Mouse (Mus musculus) neural tube, embryonic 12.5 days (tissue): ENCODE results near the gene Srpk2. TPM values are rescaled to one million over a fixed set of nuclear protein-coding genes. Genes with fewer than 3 reads are reported as not detected.
"Not testable (repeated sequence)": the region's sequence is repeated elsewhere in the genome, so short reads cannot be mapped to it uniquely, and the experiment has no call there.

Experiments used
- ATAC-seq: fragments of 200-750 bp; cut with Nextera tagmentation; 2 replicates; pipeline ENCODE4 v1.8.0; 2017; ENCODE audit warnings: low read depth, mild to moderate bottlenecking, moderate TSS enrichment, moderate library complexity; ENCODE audit not compliant: low FRiP score
- H3K27ac ChIP-seq: fragments of 300-500 bp; sonication (generic); 2 replicates; pipeline ENCODE4 v1.5.1; 2016
- H3K27me3 ChIP-seq: fragments of 300-500 bp; sonication (generic); replicated peaks from 2 replicates; pipeline ENCODE4 v1.6.1; 2016; ENCODE audit warnings: mild to moderate bottlenecking
- H3K36me3 ChIP-seq: fragments of 300-500 bp; sonication (generic); 2 replicates; pipeline ENCODE4 v1.6.1; 2016; ENCODE audit warnings: mild to moderate bottlenecking
- H3K4me1 ChIP-seq: fragments of 300-500 bp; sonication (generic); 2 replicates; pipeline ENCODE4 v1.6.1; 2016
- H3K4me2 ChIP-seq: fragments of 300-500 bp; sonication (generic); replicated peaks from 2 replicates; pipeline ENCODE4 v1.6.1; 2016; ENCODE audit warnings: mild to moderate bottlenecking
- H3K4me3 ChIP-seq: fragments of 300-500 bp; sonication (generic); 2 replicates; pipeline ENCODE4 v1.5.1; 2016
- H3K9ac ChIP-seq: fragments of 300-500 bp; sonication (generic); 2 replicates; pipeline ENCODE4 v1.6.1; 2016; ENCODE audit warnings: mild to moderate bottlenecking
- H3K9me3 ChIP-seq: fragments of 300-500 bp; sonication (generic); 2 replicates; pipeline ENCODE4 v1.6.1; 2016; ENCODE audit warnings: mild to moderate bottlenecking
- WGBS: fragments of 180-500 bp; shearing (Covaris S2); methylation state at CpG from one replicate; pipeline ENCODE4 v1.1.7; 2016; 5-methylcytosine and 5-hydroxymethylcytosine counted together
- polyA plus RNA-seq: library from polyadenylated mRNA; unstranded; fragments of >200 nt; fragmentation: Nextera tagmentation; extraction: Ambion mirVana; gene quantifications from 2 replicates; pipeline ENCODE4 v1.2.1, GENCODE M21; 2016

The Srpk2 gene
- polyA plus RNA-seq, 1 experiment from 2014 or later: 75.3 TPM

DNA sequence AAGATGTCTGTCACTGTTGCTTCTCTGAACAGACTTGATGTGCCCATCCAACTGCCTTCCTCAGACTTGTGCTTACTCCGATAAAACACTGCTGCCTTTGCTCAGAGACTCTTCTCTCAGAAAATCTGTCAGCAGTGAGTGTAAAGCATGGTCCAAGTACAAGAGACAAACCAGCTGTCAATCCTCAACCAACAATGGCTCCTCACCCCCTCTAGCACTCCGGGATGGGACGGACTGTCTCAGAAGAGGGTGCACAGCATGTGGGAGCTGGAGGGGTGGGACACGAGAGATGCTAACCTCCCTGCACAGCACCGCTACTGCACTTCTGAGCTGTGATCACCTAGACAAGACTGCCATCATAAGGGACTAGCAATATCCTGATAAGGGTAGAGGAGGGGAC, 26.4 kb downstream of the Srpk2 start:
- 82% methylated on average over 5 of the region's 5 CpGs for WGBS
- H3K4me2 ChIP-seq: no peak overlapping the region
- no peak overlapping the region for H3K9ac ChIP-seq
- H3K4me3 ChIP-seq: no peak overlapping the region
- H3K27me3 ChIP-seq: no peaks in the 10 kb centered on the region
- H3K9me3 ChIP-seq: no peaks in the 10 kb centered on the region
- H3K27ac ChIP-seq: no peak overlapping the region
- H3K36me3 ChIP-seq: no peaks in the 10 kb centered on the region
- no peaks in the 10 kb centered on the region for H3K4me1 ChIP-seq
- ATAC-seq: no peak

DNA sequence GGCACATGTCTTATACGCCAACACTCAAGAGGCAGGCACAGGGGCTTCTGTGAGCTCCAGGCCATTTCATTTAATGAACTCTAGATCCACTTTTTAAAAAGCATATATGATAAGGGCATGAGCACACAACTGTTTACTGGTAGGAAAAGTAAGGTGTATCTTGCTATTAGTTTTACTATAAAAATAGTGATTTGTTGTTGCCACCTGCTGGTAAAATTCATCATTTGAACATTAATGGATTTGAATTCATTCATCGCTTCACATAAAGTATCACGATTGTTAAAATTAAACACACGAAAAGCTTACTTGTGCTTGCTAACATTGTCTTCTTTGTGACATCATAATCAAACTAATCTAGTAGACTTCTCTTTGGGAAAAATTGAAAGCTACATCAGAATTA, 27.8 kb downstream of the Srpk2 start:
- Histone ChIP-seq H3K27ac (no peak overlapping the region), H3K27me3 (no peaks in the 10 kb centered on the region), H3K36me3 (no peaks in the 10 kb centered on the region), H3K4me1 (no peaks in the 10 kb centered on the region), H3K4me2 (no peak overlapping the region), H3K9me3 (no peaks in the 10 kb centered on the region), H3K4me3 (no peak overlapping the region), H3K9ac (no peak overlapping the region)
- no peak for ATAC-seq
- WGBS: 96% methylated on average over 4 of the region's 4 CpGs

DNA sequence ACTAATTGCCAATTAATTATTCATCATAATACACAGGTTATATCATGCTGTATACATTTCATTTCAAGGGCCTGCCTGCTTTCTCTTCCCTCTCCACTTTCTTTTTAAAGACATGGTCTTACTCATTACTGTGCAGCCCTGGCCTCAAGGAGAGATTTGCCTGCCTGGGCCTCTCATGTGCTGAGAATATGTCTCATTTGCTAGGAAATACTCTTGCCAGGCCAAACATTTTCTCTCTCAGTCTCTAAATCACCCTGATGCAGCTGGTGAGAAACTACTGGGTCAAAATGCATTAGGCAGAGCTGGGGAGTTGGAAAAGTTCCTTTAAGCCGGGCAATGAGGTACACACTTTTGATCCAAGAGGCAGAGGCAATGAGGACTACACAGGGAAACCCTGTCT, 29.4 kb downstream of the Srpk2 start:
- Histone ChIP-seq H3K9me3 (no peaks in the 10 kb centered on the region), H3K36me3 (no peaks in the 10 kb centered on the region), H3K9ac (no peak overlapping the region), H3K4me1 (no peaks in the 10 kb centered on the region), H3K4me3 (no peak overlapping the region), H3K4me2 (no peak overlapping the region), H3K27me3 (no peaks in the 10 kb centered on the region), H3K27ac (no peak overlapping the region)
- ATAC-seq: no peak
- WGBS: 83% methylated on average over 1 of the region's 1 CpGs

DNA sequence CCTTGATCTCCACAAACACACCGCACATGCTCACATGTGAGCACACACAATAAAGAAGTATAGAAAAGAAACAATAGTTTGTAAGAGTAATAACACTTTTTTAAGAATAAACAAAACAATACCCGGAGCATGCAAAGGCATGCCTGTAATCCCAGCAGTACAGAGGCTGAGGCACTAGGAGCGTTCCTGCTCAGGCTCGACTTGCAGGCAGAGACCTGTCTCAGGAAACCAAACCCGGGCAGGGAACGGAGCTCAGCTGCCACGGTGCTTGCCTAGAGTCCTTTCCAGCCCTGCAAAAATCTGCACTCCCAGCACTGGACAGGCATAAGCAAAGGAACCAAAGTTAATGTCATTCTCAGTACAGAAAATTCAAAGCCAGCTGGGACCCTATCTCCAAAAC, 32.1 kb downstream of the Srpk2 start:
- ATAC-seq: no peak
- Histone ChIP-seq H3K9me3 (no peaks in the 10 kb centered on the region), H3K4me2 (no peak overlapping the region), H3K4me3 (no peak overlapping the region), H3K27ac (no peak overlapping the region), H3K36me3 (no peaks in the 10 kb centered on the region), H3K4me1 (no peaks in the 10 kb centered on the region), H3K27me3 (no peaks in the 10 kb centered on the region), H3K9ac (no peak overlapping the region)
- WGBS: 86% methylated on average over 7 of the region's 7 CpGs

DNA sequence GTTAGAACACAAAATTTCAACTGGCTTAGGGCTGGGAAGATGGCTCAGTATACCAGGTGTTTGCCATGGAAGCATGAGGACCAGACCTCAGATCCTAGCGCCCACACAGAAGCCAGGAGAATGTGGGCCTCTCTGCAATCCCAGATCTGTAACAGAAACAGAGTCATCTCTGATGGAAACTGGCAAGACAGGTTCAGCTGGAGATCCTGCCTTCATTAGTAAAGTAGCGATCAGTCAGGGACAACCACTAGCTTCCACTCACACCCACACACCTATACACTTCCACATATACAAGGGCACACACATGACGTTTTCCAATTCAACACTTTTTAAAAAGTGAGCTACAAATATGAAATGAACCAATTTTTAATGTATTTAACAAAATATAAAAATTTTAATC, 32.6 kb downstream of the Srpk2 start:
- no peak overlapping the region for H3K27ac ChIP-seq
- ATAC-seq: no peak
- H3K4me2 ChIP-seq: no peak overlapping the region
- no peaks in the 10 kb centered on the region for H3K9me3 ChIP-seq
- H3K27me3 ChIP-seq: no peaks in the 10 kb centered on the region
- no peak overlapping the region for H3K9ac ChIP-seq
- no peak overlapping the region for H3K4me3 ChIP-seq
- H3K36me3 ChIP-seq: no peaks in the 10 kb centered on the region
- H3K4me1 ChIP-seq: no peaks in the 10 kb centered on the region
- WGBS: 90% methylated on average over 3 of the region's 3 CpGs

DNA sequence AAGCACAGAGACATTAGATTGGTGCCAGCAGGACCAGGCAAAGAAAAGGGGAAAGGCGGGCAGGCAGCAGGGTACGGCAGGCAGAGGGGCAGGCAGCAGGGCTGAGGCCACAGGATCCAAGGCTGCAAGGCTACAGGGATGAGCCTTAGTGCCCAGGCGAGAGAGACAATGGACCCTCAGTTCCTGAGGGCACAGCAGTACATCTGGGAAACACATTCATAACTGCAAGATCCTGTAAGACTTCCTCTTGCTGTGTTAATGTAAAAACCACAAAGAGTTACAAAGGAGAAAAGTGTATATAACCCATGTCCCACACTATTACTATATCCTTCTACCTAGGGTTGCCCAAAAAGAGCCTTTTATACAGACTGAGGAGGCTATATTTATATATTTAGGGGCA, 33.9 kb downstream of the Srpk2 start:
- no peaks in the 10 kb centered on the region for H3K27me3 ChIP-seq
- no peak overlapping the region for H3K4me2 ChIP-seq
- H3K27ac ChIP-seq: no peak overlapping the region
- no peaks in the 10 kb centered on the region for H3K4me1 ChIP-seq
- no peak overlapping the region for H3K9ac ChIP-seq
- no peak for ATAC-seq
- H3K4me3 ChIP-seq: no peak overlapping the region
- WGBS: 73% methylated on average over 3 of the region's 3 CpGs
- no peaks in the 10 kb centered on the region for H3K36me3 ChIP-seq
- H3K9me3 ChIP-seq: no peaks in the 10 kb centered on the region

DNA sequence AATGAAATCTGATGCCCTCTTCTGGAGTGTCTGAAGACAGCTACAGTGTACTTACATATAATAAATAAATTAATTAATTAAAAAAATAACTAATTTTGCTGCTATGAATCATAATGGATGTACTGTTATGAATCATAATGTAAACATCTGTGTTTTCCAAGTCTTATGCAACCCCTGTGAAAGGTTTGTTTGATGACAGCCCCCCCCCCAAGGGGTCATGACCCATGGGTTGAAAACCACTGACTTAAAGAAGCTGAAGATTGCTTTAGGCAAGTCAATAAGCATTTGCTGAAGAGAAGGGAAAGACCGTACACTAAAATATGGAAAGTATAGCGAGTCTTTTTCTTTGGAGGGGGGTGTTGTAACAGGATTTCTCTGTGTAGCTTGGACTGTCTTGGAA, 35.2 kb downstream of the Srpk2 start:
- 85% methylated on average over 2 of the region's 2 CpGs for WGBS
- Histone ChIP-seq H3K4me3 (no peak overlapping the region), H3K4me2 (no peak overlapping the region), H3K4me1 (no peaks in the 10 kb centered on the region), H3K27me3 (no peaks in the 10 kb centered on the region), H3K27ac (no peak overlapping the region), H3K9ac (no peak overlapping the region), H3K36me3 (no peaks in the 10 kb centered on the region), H3K9me3 (no peaks in the 10 kb centered on the region)
- no peak for ATAC-seq

DNA sequence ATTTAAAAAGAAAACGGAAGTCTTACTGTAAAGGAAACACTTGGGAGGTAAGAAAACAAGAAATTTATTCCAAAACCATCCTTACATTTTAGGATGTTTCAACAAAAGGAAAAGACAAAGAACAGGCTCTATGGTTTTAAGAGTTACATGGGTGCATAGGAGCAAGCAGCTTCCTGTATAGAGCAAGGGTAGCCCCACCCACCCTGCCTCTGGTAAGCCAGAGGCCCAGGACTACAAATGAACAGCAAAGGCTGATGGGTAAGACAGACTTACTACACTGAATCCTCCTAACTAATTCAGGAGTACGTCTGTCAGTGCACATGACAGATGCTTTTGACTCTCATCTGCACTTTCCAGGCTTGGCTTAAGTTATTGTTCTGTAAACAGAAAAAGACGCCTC, 38.7 kb downstream of the Srpk2 start:
- Histone ChIP-seq H3K27me3 (no peaks in the 10 kb centered on the region), H3K4me1 (no peaks in the 10 kb centered on the region), H3K9ac (no peak overlapping the region), H3K4me2 (no peak overlapping the region), H3K4me3 (no peak overlapping the region), H3K36me3 (no peaks in the 10 kb centered on the region), H3K9me3 (no peaks in the 10 kb centered on the region), H3K27ac (no peak overlapping the region)
- WGBS: 86% methylated on average over 3 of the region's 3 CpGs
- ATAC-seq: no peak

DNA sequence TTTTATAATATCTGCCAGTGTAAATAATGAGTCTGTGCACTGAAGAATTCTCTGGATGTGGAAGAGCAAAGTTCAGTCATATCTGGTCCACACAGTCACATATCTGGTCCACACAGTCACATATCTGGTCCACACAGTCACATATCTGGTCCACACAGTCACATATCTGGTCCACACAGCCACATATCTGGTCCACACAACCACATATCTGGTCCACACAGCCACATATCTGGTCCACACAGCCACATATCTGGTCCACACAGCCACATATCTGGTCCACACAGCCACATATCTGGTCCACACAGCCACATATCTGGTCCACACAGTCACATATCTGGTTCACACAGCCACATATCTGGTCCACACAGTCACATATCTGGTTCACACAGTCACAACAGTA, 45.2 kb downstream of the Srpk2 start:
- not testable (repeated sequence) for H3K27me3 ChIP-seq, H3K27ac ChIP-seq, H3K9me3 ChIP-seq, H3K36me3 ChIP-seq, H3K4me3 ChIP-seq, H3K4me1 ChIP-seq, H3K9ac ChIP-seq, H3K4me2 ChIP-seq, ATAC-seq

DNA sequence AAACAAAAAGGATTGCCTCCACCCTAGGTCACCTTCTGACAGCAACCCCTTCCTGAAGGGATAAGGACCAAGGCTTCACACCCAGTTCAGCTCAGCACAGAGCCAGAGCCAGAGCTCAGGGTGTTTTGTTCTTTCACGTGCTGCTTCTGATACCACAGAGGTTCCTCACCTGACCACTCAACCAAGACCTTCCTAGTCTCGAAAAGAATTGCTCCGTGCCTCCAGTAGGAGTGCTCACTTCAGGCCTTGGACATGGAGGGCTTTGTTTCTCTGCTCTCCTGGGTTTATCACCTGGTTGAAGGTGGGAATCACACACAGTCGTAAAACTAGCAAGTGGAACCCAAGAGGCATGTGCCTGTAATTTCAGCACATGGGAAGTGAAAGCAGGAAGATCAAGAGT, 46.4 kb downstream of the Srpk2 start:
- no peak overlapping the region for H3K4me3 ChIP-seq
- no peak for ATAC-seq
- H3K36me3 ChIP-seq: no peaks in the 10 kb centered on the region
- H3K4me1 ChIP-seq: no peaks in the 10 kb centered on the region
- H3K4me2 ChIP-seq: no peak overlapping the region
- H3K9ac ChIP-seq: no peak overlapping the region
- H3K27me3 ChIP-seq: no peaks in the 10 kb centered on the region
- WGBS: 90% methylated on average over 4 of the region's 4 CpGs
- no peaks in the 10 kb centered on the region for H3K9me3 ChIP-seq
- H3K27ac ChIP-seq: no peak overlapping the region

DNA sequence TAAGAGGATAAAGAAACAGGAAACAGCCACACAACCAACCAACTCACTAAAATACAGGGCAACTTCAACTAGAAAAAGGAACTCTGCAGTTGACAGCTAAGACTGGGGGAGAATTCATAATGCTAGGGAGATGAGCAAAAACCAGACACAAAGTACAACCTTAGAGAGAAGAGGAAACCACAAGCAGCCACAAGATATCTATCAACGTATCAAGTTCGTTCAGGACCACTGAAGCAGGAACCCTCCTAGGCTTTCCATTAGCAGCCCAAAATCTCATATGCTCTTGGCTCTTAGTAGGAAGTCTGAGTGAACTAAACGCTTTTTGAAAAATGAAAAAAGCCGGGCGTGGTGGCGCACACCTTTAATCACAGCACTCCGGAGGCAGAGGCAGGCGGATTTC, 47.1 kb downstream of the Srpk2 start:
- Histone ChIP-seq H3K4me1 (no peaks in the 10 kb centered on the region), H3K9ac (no peak overlapping the region), H3K36me3 (no peaks in the 10 kb centered on the region), H3K4me3 (no peak overlapping the region), H3K9me3 (no peaks in the 10 kb centered on the region), H3K4me2 (no peak overlapping the region), H3K27me3 (no peaks in the 10 kb centered on the region), H3K27ac (no peak overlapping the region)
- WGBS: 92% methylated on average over 8 of the region's 8 CpGs
- no peak for ATAC-seq

DNA sequence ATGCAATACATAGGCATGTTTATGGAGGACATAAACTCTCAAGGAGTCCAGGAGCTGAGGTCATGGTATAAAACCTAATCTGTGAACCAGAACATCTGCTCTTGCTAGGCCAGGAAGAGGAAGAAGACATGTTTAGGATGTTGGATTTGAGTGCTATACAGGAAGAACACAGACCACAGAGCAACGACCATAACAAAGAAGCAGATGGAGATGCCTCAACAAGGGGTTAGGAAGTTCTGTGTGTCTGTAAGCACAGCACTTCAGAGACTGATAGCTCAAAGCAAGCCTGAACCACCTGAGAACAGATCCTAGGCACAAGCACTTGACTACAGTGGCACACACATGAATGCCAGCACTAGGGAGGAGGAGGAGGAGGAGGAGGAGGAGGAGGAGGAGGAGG, 52.9 kb downstream of the Srpk2 start:
- H3K4me2 ChIP-seq: no peak overlapping the region
- no peaks in the 10 kb centered on the region for H3K9me3 ChIP-seq
- no peaks in the 10 kb centered on the region for H3K27me3 ChIP-seq
- no peak overlapping the region for H3K9ac ChIP-seq
- no peaks in the 10 kb centered on the region for H3K4me1 ChIP-seq
- 58% methylated on average over 1 of the region's 1 CpGs for WGBS
- no peaks in the 10 kb centered on the region for H3K36me3 ChIP-seq
- H3K27ac ChIP-seq: no peak overlapping the region
- no peak for ATAC-seq
- H3K4me3 ChIP-seq: no peak overlapping the region

DNA sequence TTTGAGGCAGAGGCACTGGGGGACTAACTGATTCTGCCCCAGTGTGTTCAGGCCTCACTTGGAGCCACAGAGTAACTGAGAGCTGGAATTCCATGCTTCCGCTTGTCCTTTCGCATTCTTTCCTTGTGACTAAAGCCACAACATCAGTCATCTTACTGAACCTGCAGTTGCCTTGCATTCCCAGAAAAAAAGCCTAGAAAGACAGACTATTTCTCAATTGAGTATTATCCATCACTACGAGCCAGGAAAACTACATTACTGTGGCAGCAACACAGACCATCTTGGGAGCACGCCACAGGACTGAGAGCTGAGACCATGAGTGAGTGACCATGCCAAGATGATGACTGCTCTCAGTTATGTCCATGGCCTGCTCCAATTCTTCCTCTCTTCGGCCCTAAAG, 57.2 kb downstream of the Srpk2 start:
- no peak overlapping the region for H3K9ac ChIP-seq
- 83% methylated on average over 5 of the region's 5 CpGs for WGBS
- H3K4me1 ChIP-seq: no peaks in the 10 kb centered on the region
- H3K4me2 ChIP-seq: no peak overlapping the region
- no peaks in the 10 kb centered on the region for H3K27me3 ChIP-seq
- no peaks in the 10 kb centered on the region for H3K36me3 ChIP-seq
- H3K4me3 ChIP-seq: no peak overlapping the region
- no peaks in the 10 kb centered on the region for H3K9me3 ChIP-seq
- ATAC-seq: no peak
- H3K27ac ChIP-seq: no peak overlapping the region

DNA sequence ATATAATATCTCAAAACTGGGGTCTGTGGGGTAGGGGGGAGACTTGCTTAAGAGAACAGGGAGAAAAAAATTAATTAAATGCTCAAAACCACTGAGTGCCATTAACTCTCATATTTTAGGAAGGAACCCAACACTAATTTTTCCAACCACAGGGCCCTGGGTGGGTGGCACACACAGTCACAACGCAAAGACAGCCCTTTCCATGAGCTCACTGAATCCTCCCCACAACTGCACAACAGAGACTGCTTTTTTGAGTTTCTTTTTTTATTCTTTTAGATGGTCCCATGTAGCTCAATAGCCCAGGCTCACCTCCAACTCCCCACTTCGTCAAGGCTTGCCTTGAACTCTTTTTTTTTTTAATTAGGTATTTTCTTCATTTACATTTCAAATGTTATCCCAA, 58.2 kb downstream of the Srpk2 start:
- no peak overlapping the region for H3K4me3 ChIP-seq
- H3K4me2 ChIP-seq: no peak overlapping the region
- H3K27me3 ChIP-seq: no peaks in the 10 kb centered on the region
- no peaks in the 10 kb centered on the region for H3K9me3 ChIP-seq
- ATAC-seq: no peak
- WGBS: 81% methylated on average over 2 of the region's 2 CpGs
- no peak overlapping the region for H3K27ac ChIP-seq
- H3K36me3 ChIP-seq: no peaks in the 10 kb centered on the region
- no peaks in the 10 kb centered on the region for H3K4me1 ChIP-seq
- H3K9ac ChIP-seq: no peak overlapping the region
